Comparison of ENCODE assay signal across 15 mouse cellular contexts in the genomic region with DNA sequence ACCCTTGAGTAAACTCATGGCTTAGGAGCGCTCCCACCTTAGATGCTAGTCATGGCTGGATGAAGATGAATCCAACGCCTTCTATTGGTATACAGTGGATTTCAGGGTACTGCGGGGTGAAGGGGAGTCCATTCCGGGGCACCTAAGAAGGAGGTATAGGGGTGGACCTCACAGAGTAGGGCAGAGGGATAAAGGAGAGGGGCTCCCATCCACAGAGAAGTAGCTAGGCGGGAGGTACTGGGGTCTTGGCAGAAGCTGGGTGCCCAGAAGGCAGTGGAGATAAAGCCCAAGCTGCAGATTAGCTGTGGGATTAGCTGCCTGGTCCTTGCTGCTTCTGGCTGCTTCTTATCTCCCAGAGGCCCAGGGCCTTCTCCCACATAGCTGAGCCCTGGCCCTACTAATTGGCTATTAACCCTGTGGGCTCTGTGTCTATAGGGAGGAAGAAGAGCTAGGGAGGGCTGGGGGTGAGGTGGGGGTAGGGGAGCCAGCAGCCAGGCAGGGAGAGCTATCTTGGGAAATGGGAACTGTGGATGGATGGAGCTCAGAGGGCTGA. TPM values are rescaled to one million over a fixed set of nuclear protein-coding genes. Genes with fewer than 3 reads are reported as not detected.
A peak's percentile ranks its signal among the peaks of the same experiment; 100 is the strongest.
DNase-seq lines count a peak whose midpoint lies in the region; ATAC-seq and TF ChIP-seq lines count a peak whose summit lies in the region.
"Had no signal": no experiment of that assay in that cellular context is flagged by ENCODE, and none has a peak within 500 bp of the region (broad histone marks: within the 10 kb centered on the region; RNA-seq: fewer than 3 reads in every experiment).

No protein-coding gene starts in this region.

- DNase-seq in heart, embryonic 10.5 days (ENCODE audit: low spot score), result no peak
- no peak for DNase-seq in heart, postnatal 36 days
- no peak for DNase-seq in stomach, postnatal 0 days (ENCODE audit: low spot score)
- DNase-seq in thymus, postnatal 36 days, result no peak
- no peak for DNase-seq in spleen, postnatal 4 days (ENCODE audit: low spot score in 2 of 2)
- no peak for DNase-seq in layer of hippocampus, adult 8-10 months (ENCODE audit: low spot score in 2 of 2)
- DNase-seq: adrenal gland, adult 8-10 months; kidney, postnatal 25 days; thymus, postnatal 25 days had no signal

- intact Hi-C loops in heart, postnatal 36 days (cut with DNase I), result no loop called here

- no peak for TF ChIP-seq CTCF in stomach, postnatal 0 days (IDR thresholded peaks at IDR 0.05; ENCODE audit: low read depth)

- H3K9ac ChIP-seq in stomach, embryonic 16.5 days (ENCODE audit: low read length), result peak overlapping the region; percentile 44; the same call in 1 of the 2 replicates
- no peak overlapping the region for H3K9ac ChIP-seq in stomach, postnatal 0 days (ENCODE audit: low read length)
- H3K9ac ChIP-seq: embryonic facial prominence, embryonic 12.5 days had no signal

- WGBS in heart, embryonic 10.5 days, result 54% methylated on average over 5 of the region's 5 CpGs
- 76% methylated on average over 5 of the region's 5 CpGs for WGBS in stomach, embryonic 16.5 days
- 82% methylated on average over 5 of the region's 5 CpGs for WGBS in stomach, postnatal 0 days

- no peak for TF ChIP-seq EP300 in stomach, postnatal 0 days (optimal IDR thresholded peaks at IDR 0.05)

- H3K27me3 ChIP-seq in heart, embryonic 10.5 days (ENCODE audit: insufficient read depth, poor library complexity, severe bottlenecking), result peaks cover 39% of the 10 kb centered on the region
- peaks cover 6% of the 10 kb centered on the region for H3K27me3 ChIP-seq in stomach, embryonic 16.5 days (ENCODE audit: control insufficient read depth, insufficient read depth, low read length)
- H3K27me3 ChIP-seq in stomach, postnatal 0 days (ENCODE audit: control insufficient read depth, insufficient read depth, low read length), result no peaks in the 10 kb centered on the region

- peaks cover 46% of the 10 kb centered on the region for H3K4me1 ChIP-seq in heart, embryonic 10.5 days
- H3K4me1 ChIP-seq in stomach, embryonic 16.5 days (ENCODE audit: control insufficient read depth, insufficient read depth, low read length), result peaks cover 15% of the 10 kb centered on the region; the same call in 1 of the 2 replicates
- H3K4me1 ChIP-seq in stomach, postnatal 0 days (replicated peaks; ENCODE audit: control insufficient read depth, insufficient read depth), result 0 out of 2 replicates have a peak, but pooled peaks cover 3% of the 10 kb centered on the region

- no peaks in the 10 kb centered on the region for H3K36me3 ChIP-seq in heart, embryonic 10.5 days
- no peaks in the 10 kb centered on the region for H3K36me3 ChIP-seq in stomach, embryonic 16.5 days (ENCODE audit: control insufficient read depth, insufficient read depth, low read length)
- H3K36me3 ChIP-seq in stomach, postnatal 0 days (ENCODE audit: control insufficient read depth, insufficient read depth, low read length), result no peaks in the 10 kb centered on the region
- H3K36me3 ChIP-seq: embryonic facial prominence, embryonic 12.5 days had no signal

- no peak overlapping the region for H3K4me2 ChIP-seq in stomach, embryonic 16.5 days (ENCODE audit: low read depth, low read length)
- no peak overlapping the region for H3K4me2 ChIP-seq in stomach, postnatal 0 days (replicated peaks; ENCODE audit: low read depth)
- H3K4me2 ChIP-seq: embryonic facial prominence, embryonic 12.5 days had no signal

- 0 out of 2 replicates have a peak overlapping the region, but pooled peaks have one; percentile 3 for H3K4me3 ChIP-seq in heart, embryonic 10.5 days
- no peak overlapping the region for H3K4me3 ChIP-seq in stomach, embryonic 16.5 days (replicated peaks; ENCODE audit: low read length)
- no peak overlapping the region for H3K4me3 ChIP-seq in stomach, postnatal 0 days (ENCODE audit: low read depth, low read length)
- H3K4me3 ChIP-seq: embryonic facial prominence, embryonic 12.5 days had no signal

- ATAC-seq in stomach, embryonic 16.5 days (ENCODE audit: insufficient read depth, low FRiP score), result no peak
- no peak for ATAC-seq in stomach, postnatal 0 days (ENCODE audit: low FRiP score, low TSS enrichment)
- peak; percentile 62 for ATAC-seq in megakaryocyte progenitor cell, adult 5-6 weeks (replicated peaks; ENCODE audit: poor library complexity)
- ATAC-seq: lung, postnatal 0 days; Patski had no signal

- no peaks in the 10 kb centered on the region for H3K9me3 ChIP-seq in heart, embryonic 10.5 days
- no peaks in the 10 kb centered on the region for H3K9me3 ChIP-seq in stomach, embryonic 16.5 days (replicated peaks; ENCODE audit: control insufficient read depth, low read length)
- H3K9me3 ChIP-seq in stomach, postnatal 0 days (ENCODE audit: control insufficient read depth, low read length), result no peaks in the 10 kb centered on the region
- H3K9me3 ChIP-seq: embryonic facial prominence, embryonic 12.5 days had no signal

- H3K27ac ChIP-seq in heart, embryonic 10.5 days, result peak overlapping the region; percentile 64
- H3K27ac ChIP-seq in stomach, embryonic 16.5 days (ENCODE audit: low read length), result no peak overlapping the region
- no peak overlapping the region for H3K27ac ChIP-seq in stomach, postnatal 0 days (replicated peaks)
- H3K27ac ChIP-seq: embryonic facial prominence, embryonic 12.5 days had no signal

RNA-seq across cellular contexts. Expression of a gene that starts 13.5 kb away (rescaled TPM):
- 0.79 and 2.3 TPM in 2 replicates for polyA plus RNA-seq in heart, embryonic 10.5 days (2016; fragmentation: Nextera tagmentation; extraction: Ambion mirVana)
- total RNA-seq in heart, postnatal 36 days (2021), result not detected
- polyA plus RNA-seq in stomach, embryonic 16.5 days (2015; fragmentation: Nextera tagmentation; extraction: Ambion mirVana), result 1.3 and 1.4 TPM in 2 replicates
- 0.55 and 0.63 TPM in 2 replicates for polyA plus RNA-seq in stomach, postnatal 0 days (2015; fragmentation: Nextera tagmentation; extraction: Ambion mirVana)
- total RNA-seq in megakaryocyte progenitor cell, adult 5-6 weeks (2015), result not detected in 2 replicates
- not detected in 2 replicates for total RNA-seq in megakaryocyte progenitor cell, adult 5-6 weeks (2017)
- total RNA-seq in layer of hippocampus, adult 8-10 months (2022), result 1 to 10 TPM; 5.8 to 6.6 (median 6.0) TPM
- total RNA-seq: hematopoietic stem cell, adult 5-6 weeks had no signal
- polyA plus RNA-seq: lung, postnatal 0 days had no signal

RNA-seq across cellular contexts. Expression of a gene that starts 15.4 kb away (rescaled TPM):
- polyA plus RNA-seq in heart, embryonic 10.5 days (2016; fragmentation: Nextera tagmentation; extraction: Ambion mirVana), result 30.8 and 30.9 TPM in 2 replicates
- total RNA-seq in heart, postnatal 36 days (2021), result 10 to 100 TPM; 25.5 to 26.8 TPM
- polyA plus RNA-seq in stomach, embryonic 16.5 days (2015; fragmentation: Nextera tagmentation; extraction: Ambion mirVana), result 28.0 and 28.1 TPM in 2 replicates
- polyA plus RNA-seq in stomach, postnatal 0 days (2015; fragmentation: Nextera tagmentation; extraction: Ambion mirVana), result 24.6 and 25.2 TPM in 2 replicates
- total RNA-seq in megakaryocyte progenitor cell, adult 5-6 weeks (2015), result 0.27 and 0.83 TPM in 2 replicates
- total RNA-seq in megakaryocyte progenitor cell, adult 5-6 weeks (2017), result 0.57 and 2.0 TPM in 2 replicates
- 10 to 100 TPM; 71.4 to 79.7 (median 77.2) TPM for total RNA-seq in layer of hippocampus, adult 8-10 months (2022)

RNA-seq across cellular contexts. Expression of a gene that starts 15.6 kb away (rescaled TPM):
- 0.36 and 0.39 TPM in 2 replicates for polyA plus RNA-seq in heart, embryonic 10.5 days (2016; fragmentation: Nextera tagmentation; extraction: Ambion mirVana)
- total RNA-seq in heart, postnatal 36 days (2021), result under 1 TPM; 0.11 to 0.19 TPM
- polyA plus RNA-seq in stomach, embryonic 16.5 days (2015; fragmentation: Nextera tagmentation; extraction: Ambion mirVana), result 1.6 and 2.1 TPM in 2 replicates
- 1.4 and 1.7 TPM in 2 replicates for polyA plus RNA-seq in stomach, postnatal 0 days (2015; fragmentation: Nextera tagmentation; extraction: Ambion mirVana)
- not detected in 2 replicates for total RNA-seq in megakaryocyte progenitor cell, adult 5-6 weeks (2015)
- 2.9 TPM in 1 of 2 replicates, not detected in the other for total RNA-seq in megakaryocyte progenitor cell, adult 5-6 weeks (2017)
- 10 to 100 TPM; 49.1 to 64.8 (median 55.6) TPM for total RNA-seq in layer of hippocampus, adult 8-10 months (2022)
- total RNA-seq: hematopoietic stem cell, adult 5-6 weeks had no signal

RNA-seq across cellular contexts. Expression of a gene that starts 28.0 kb away (rescaled TPM):
- 73.4 and 75.4 TPM in 2 replicates for polyA plus RNA-seq in heart, embryonic 10.5 days (2016; fragmentation: Nextera tagmentation; extraction: Ambion mirVana)
- 10 to 100 TPM; 35.5 to 39.9 TPM for total RNA-seq in heart, postnatal 36 days (2021)
- 104 and 127 TPM in 2 replicates for polyA plus RNA-seq in stomach, embryonic 16.5 days (2015; fragmentation: Nextera tagmentation; extraction: Ambion mirVana)
- 85.2 and 98.6 TPM in 2 replicates for polyA plus RNA-seq in stomach, postnatal 0 days (2015; fragmentation: Nextera tagmentation; extraction: Ambion mirVana)
- 65.8 and 74.1 TPM in 2 replicates for total RNA-seq in megakaryocyte progenitor cell, adult 5-6 weeks (2015)
- total RNA-seq in megakaryocyte progenitor cell, adult 5-6 weeks (2017), result 87.0 and 98.6 TPM in 2 replicates
- total RNA-seq in layer of hippocampus, adult 8-10 months (2022), result 10 to 100 TPM; 58.3 to 77.2 (median 72.7) TPM

RNA-seq across cellular contexts. Expression of a gene that starts 42.5 kb away (rescaled TPM):
- polyA plus RNA-seq in heart, embryonic 10.5 days (2016; fragmentation: Nextera tagmentation; extraction: Ambion mirVana), result 103 and 107 TPM in 2 replicates
- 100 to 1,000 TPM; 130 to 136 TPM for total RNA-seq in heart, postnatal 36 days (2021)
- polyA plus RNA-seq in stomach, embryonic 16.5 days (2015; fragmentation: Nextera tagmentation; extraction: Ambion mirVana), result 34.1 and 44.4 TPM in 2 replicates
- polyA plus RNA-seq in stomach, postnatal 0 days (2015; fragmentation: Nextera tagmentation; extraction: Ambion mirVana), result 17.9 and 21.2 TPM in 2 replicates
- total RNA-seq in megakaryocyte progenitor cell, adult 5-6 weeks (2015), result 1.0 TPM in 1 of 2 replicates, not detected in the other
- total RNA-seq in megakaryocyte progenitor cell, adult 5-6 weeks (2017), result 0.30 TPM in 1 of 2 replicates, not detected in the other
- total RNA-seq in layer of hippocampus, adult 8-10 months (2022), result 10 to 100 TPM; 20.8 to 25.7 (median 23.1) TPM

Comparison
In these comparisons a context has a peak if more than half of its experiments do, and no peak if none do; other contexts are left out.
1. RNA of a gene that starts 13.5 kb away (total RNA-seq): 5.8 to 6.6 TPM in layer of hippocampus, adult 8-10 months; not detected in heart, postnatal 36 days and not detected in megakaryocyte progenitor cell, adult 5-6 weeks; every median in the first group is over 4 times any median in the second.
2. RNA of a gene that starts 15.4 kb away (total RNA-seq): 71.4 to 79.7 TPM in layer of hippocampus, adult 8-10 months and 25.5 to 26.8 TPM in heart, postnatal 36 days; 0.27 to 2.0 TPM in megakaryocyte progenitor cell, adult 5-6 weeks; every median in the first group is over 4 times any median in the second.
3. RNA of a gene that starts 15.6 kb away (total RNA-seq): 49.1 to 64.8 TPM in layer of hippocampus, adult 8-10 months; 0.11 to 0.19 TPM in heart, postnatal 36 days and 2.9 TPM in megakaryocyte progenitor cell, adult 5-6 weeks; every median in the first group is over 10 times any median in the second.